Mouse (Mus musculus): ENCODE measurements at regions not wholly inside any gene's neighbourhood (a gene's known extent, or its start where the extent isn't known, plus 50 kb on each side); places are given as distances from the start of the nearest gene placed in this dataset.

GRCm38 (mm10) chr2:138766275-138766842 lies 510.0 kb downstream of the Btbd3 start:
- no peak for DNase-seq
- Histone ChIP-seq H3K27ac (ENCODE audit: insufficient read depth, low read length) (no peak overlapping the region), H3K27me3 (ENCODE audit: control insufficient read depth, insufficient read depth, low read length) (no peaks in the 10 kb centered on the region), H3K4me1 (ENCODE audit: control insufficient read depth, insufficient read depth, low read length) (no peaks in the 10 kb centered on the region), H3K4me3 (replicated peaks; ENCODE audit: insufficient read depth, low read depth, low read length) (no peak overlapping the region)
- 83% methylated on average over 9 of the region's 9 CpGs for WGBS
- TF ChIP-seq POLR2A (IDR thresholded peaks at IDR 0.05; ENCODE audit: borderline replicate concordance, insufficient read depth, low read length) (no peak), CTCF (IDR thresholded peaks at IDR 0.05; ENCODE audit: borderline replicate concordance, insufficient read depth, low read depth, low read length) (no peak)

GRCm38 (mm10) chr2:138783781-138784180 lies 527.4 kb downstream of the Btbd3 start:
- Histone ChIP-seq H3K27ac (ENCODE audit: insufficient read depth, low read length) (no peak overlapping the region), H3K27me3 (ENCODE audit: control insufficient read depth, insufficient read depth, low read length) (no peaks in the 10 kb centered on the region), H3K4me3 (replicated peaks; ENCODE audit: insufficient read depth, low read depth, low read length) (no peak overlapping the region), H3K4me1 (ENCODE audit: control insufficient read depth, insufficient read depth, low read length) (no peaks in the 10 kb centered on the region)
- TF ChIP-seq CTCF (IDR thresholded peaks at IDR 0.05; ENCODE audit: borderline replicate concordance, insufficient read depth, low read depth, low read length), result no peak
- TF ChIP-seq POLR2A (IDR thresholded peaks at IDR 0.05; ENCODE audit: borderline replicate concordance, insufficient read depth, low read length), result no peak
- DNase-seq, result no peak
- WGBS, result 95% methylated on average over 3 of the region's 3 CpGs

GRCm38 (mm10) chr2:138792711-138793450 lies 536.5 kb downstream of the Btbd3 start:
- Histone ChIP-seq H3K27ac (ENCODE audit: insufficient read depth, low read length) (no peak overlapping the region; the same call in 1 of the 2 replicates), H3K4me3 (replicated peaks; ENCODE audit: insufficient read depth, low read depth, low read length) (no peak overlapping the region), H3K27me3 (ENCODE audit: control insufficient read depth, insufficient read depth, low read length) (no peaks in the 10 kb centered on the region), H3K4me1 (ENCODE audit: control insufficient read depth, insufficient read depth, low read length) (peaks cover 18% of the 10 kb centered on the region; the same call in 1 of the 2 replicates)
- TF ChIP-seq POLR2A (IDR thresholded peaks at IDR 0.05; ENCODE audit: borderline replicate concordance, insufficient read depth, low read length) (no peak; the same call in 1 of the 2 replicates), CTCF (IDR thresholded peaks at IDR 0.05; ENCODE audit: borderline replicate concordance, insufficient read depth, low read depth, low read length) (no peak)
- peak; percentile 83 to 96 for DNase-seq
- WGBS, result 11% methylated on average over 6 of the region's 6 CpGs

- WGBS, result 90% methylated on average over 3 of the region's 3 CpGs
- H3K27me3 ChIP-seq (ENCODE audit: control insufficient read depth, insufficient read depth, low read length), result no peaks in the 10 kb centered on the region
- H3K27ac ChIP-seq (ENCODE audit: insufficient read depth, low read length), result no peak overlapping the region
- H3K4me1 ChIP-seq (ENCODE audit: control insufficient read depth, insufficient read depth, low read length), result no peaks in the 10 kb centered on the region
- no peak for DNase-seq
- no peak overlapping the region for H3K4me3 ChIP-seq (replicated peaks; ENCODE audit: insufficient read depth, low read depth, low read length)
- no peak for TF ChIP-seq POLR2A (IDR thresholded peaks at IDR 0.05; ENCODE audit: borderline replicate concordance, insufficient read depth, low read length)
- TF ChIP-seq CTCF (IDR thresholded peaks at IDR 0.05; ENCODE audit: borderline replicate concordance, insufficient read depth, low read depth, low read length), result no peak
These were observed 549.8 kb downstream of the Btbd3 start for GRCm38 (mm10) chr2:138806196-138806595.

GRCm38 (mm10) chr2:138809767-138810166 lies 553.4 kb downstream of the Btbd3 start:
- DNase-seq, result no peak
- Histone ChIP-seq H3K27me3 (ENCODE audit: control insufficient read depth, insufficient read depth, low read length) (no peaks in the 10 kb centered on the region), H3K4me1 (ENCODE audit: control insufficient read depth, insufficient read depth, low read length) (peaks cover 4% of the 10 kb centered on the region; the same call in 1 of the 2 replicates), H3K4me3 (replicated peaks; ENCODE audit: insufficient read depth, low read depth, low read length) (no peak overlapping the region), H3K27ac (ENCODE audit: insufficient read depth, low read length) (no peak overlapping the region)
- no peak for TF ChIP-seq CTCF (IDR thresholded peaks at IDR 0.05; ENCODE audit: borderline replicate concordance, insufficient read depth, low read depth, low read length)
- no peak for TF ChIP-seq POLR2A (IDR thresholded peaks at IDR 0.05; ENCODE audit: borderline replicate concordance, insufficient read depth, low read length)
- 93% methylated on average over 2 of the region's 2 CpGs for WGBS

GRCm38 (mm10) chr2:138820489-138820888 lies 564.1 kb downstream of the Btbd3 start:
- TF ChIP-seq CTCF (IDR thresholded peaks at IDR 0.05; ENCODE audit: borderline replicate concordance, insufficient read depth, low read depth, low read length), result no peak
- no peak for TF ChIP-seq POLR2A (IDR thresholded peaks at IDR 0.05; ENCODE audit: borderline replicate concordance, insufficient read depth, low read length)

GRCm38 (mm10) chr2:138824873-138825272 lies 568.5 kb downstream of the Btbd3 start:
- Histone ChIP-seq H3K27me3 (ENCODE audit: control insufficient read depth, insufficient read depth, low read length) (no peaks in the 10 kb centered on the region), H3K27ac (ENCODE audit: insufficient read depth, low read length) (no peak overlapping the region), H3K4me1 (ENCODE audit: control insufficient read depth, insufficient read depth, low read length) (peaks cover 12% of the 10 kb centered on the region; the same call in 1 of the 2 replicates), H3K4me3 (replicated peaks; ENCODE audit: insufficient read depth, low read depth, low read length) (no peak overlapping the region)
- 42% methylated on average over 4 of the region's 4 CpGs for whole genome bisulfite sequencing
- DNase-seq, result peak; percentile 24 to 33
- TF ChIP-seq CTCF (IDR thresholded peaks at IDR 0.05; ENCODE audit: borderline replicate concordance, insufficient read depth, low read depth, low read length) (no peak), POLR2A (IDR thresholded peaks at IDR 0.05; ENCODE audit: borderline replicate concordance, insufficient read depth, low read length) (no peak)

More at GRCm38 (mm10) chr2:138820489-138820888, 564.1 kb downstream of the Btbd3 start:
- Histone ChIP-seq H3K4me3 (replicated peaks; ENCODE audit: insufficient read depth, low read depth, low read length) (no peak overlapping the region), H3K27me3 (ENCODE audit: control insufficient read depth, insufficient read depth, low read length) (no peaks in the 10 kb centered on the region), H3K27ac (ENCODE audit: insufficient read depth, low read length) (peak overlapping the region; percentile 67; the same call in 1 of the 2 replicates), H3K4me1 (ENCODE audit: control insufficient read depth, insufficient read depth, low read length) (peaks cover 12% of the 10 kb centered on the region; the same call in 1 of the 2 replicates)
- WGBS, result 15% methylated on average over 4 of the region's 4 CpGs
- DNase-seq, result peak; percentile 65 to 82

Measured in cerebellum, adult 2 months (tissue).